Mouse (Mus musculus) E14TG2a.4 (cell line): ENCODE measurements around the gene Nppa.
"Not testable (repeated sequence)": the region's sequence is repeated elsewhere in the genome, so short reads cannot be mapped to it uniquely, and the experiment has no call there.

Source experiments
- H3K27me3 ChIP-seq: 2 replicates; pipeline ENCODE4 v1.6.1; 2014; ENCODE audit warnings: low read length, control low read depth; ENCODE audit not compliant: insufficient read depth
- H3K36me3 ChIP-seq: 2 replicates; pipeline ENCODE4 v1.6.1; 2014; ENCODE audit warnings: low read length, control low read depth; ENCODE audit not compliant: insufficient read depth
- H3K4me1 ChIP-seq: replicated peaks from 2 replicates; pipeline ENCODE4 v1.6.1; 2014; ENCODE audit warnings: low read depth, low read length, control low read depth
- H3K4me3 ChIP-seq: replicated peaks from 2 replicates; pipeline ENCODE4 v1.5.1; 2014; ENCODE audit warnings: mild to moderate bottlenecking, low read length
- H3K9me3 ChIP-seq: 2 replicates; pipeline ENCODE4 v1.6.1; 2014; ENCODE audit warnings: low read length, control low read depth
- CTCF ChIP-seq: conservative IDR thresholded peaks from 2 replicates; pipeline ENCODE4 v1.5.1; 2014; ENCODE audit warnings: low read length
- NANOG ChIP-seq: IDR thresholded peaks from 2 replicates; pipeline ENCODE4 v1.6.1; 2014; ENCODE audit warnings: borderline replicate concordance, low read length, mixed read lengths
- POU5F1 ChIP-seq: IDR thresholded peaks from 2 replicates; pipeline ENCODE4 v1.6.1; 2014; ENCODE audit warnings: low read length, borderline replicate concordance

The Nppa gene

GRCm38 (mm10) chr4:148039254-148040028, 38.9 kb downstream of the Nppa start:
- Histone ChIP-seq H3K4me1 (peaks cover 77% of the 10 kb centered on the region), H3K27me3 (no peaks in the 10 kb centered on the region), H3K4me3 (peak overlapping the region; percentile 93), H3K36me3 (peaks cover 37% of the 10 kb centered on the region), H3K9me3 (no peaks in the 10 kb centered on the region)
- TF ChIP-seq CTCF (no peak), POU5F1 (no peak), NANOG (no peak)

- Histone ChIP-seq H3K27me3 (no peaks in the 10 kb centered on the region), H3K9me3 (no peaks in the 10 kb centered on the region), H3K4me3 (peak overlapping the region; percentile 93), H3K4me1 (peaks cover 69% of the 10 kb centered on the region), H3K36me3 (peaks cover 41% of the 10 kb centered on the region)
- TF ChIP-seq NANOG = no peak
- no peak for TF ChIP-seq POU5F1
- TF ChIP-seq CTCF = no peak
These were observed 39.7 kb downstream of the Nppa start for GRCm38 (mm10) chr4:148040029-148040830.

DNA sequence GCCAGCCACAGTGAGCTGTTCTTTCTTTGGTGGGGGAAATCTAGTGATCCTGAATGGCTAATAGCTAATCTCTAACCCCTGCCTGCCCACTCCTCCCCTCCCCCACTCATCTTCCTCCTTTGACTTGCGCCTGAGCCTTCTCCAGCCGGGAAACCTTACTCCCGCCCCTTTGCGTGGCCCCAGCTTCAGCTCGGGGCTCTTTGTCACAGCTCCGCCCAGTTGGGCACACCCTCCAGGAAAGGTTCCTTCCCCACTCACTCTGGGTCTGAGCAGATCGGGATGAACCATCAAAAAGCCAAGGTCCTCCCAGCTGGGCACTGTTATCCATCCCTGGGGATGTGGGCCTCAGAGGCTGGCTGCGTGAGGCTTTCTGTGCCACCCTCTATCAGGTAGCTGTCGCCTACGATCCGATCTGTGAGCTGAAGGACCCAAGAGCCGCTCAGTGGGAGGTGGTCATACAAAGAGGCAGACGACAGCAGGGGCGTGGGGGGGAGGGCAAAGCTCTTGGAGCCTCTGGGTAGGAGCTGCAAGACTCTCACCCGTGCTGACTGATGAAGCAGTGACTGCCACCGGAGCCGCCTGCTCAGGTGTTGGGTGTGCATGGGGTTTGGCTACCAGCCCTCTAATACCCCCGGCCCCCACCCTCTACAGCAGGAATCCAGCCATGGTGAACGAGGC, 40.5 kb downstream of the Nppa start:
- Histone ChIP-seq H3K27me3 (no peaks in the 10 kb centered on the region), H3K9me3 (no peaks in the 10 kb centered on the region), H3K4me3 (peak overlapping the region; percentile 93), H3K36me3 (peaks cover 50% of the 10 kb centered on the region), H3K4me1 (peaks cover 63% of the 10 kb centered on the region)
- TF ChIP-seq CTCF = no peak
- TF ChIP-seq POU5F1 = no peak
- TF ChIP-seq NANOG = no peak

GRCm38 (mm10) chr4:148041611-148042191, 41.2 kb downstream of the Nppa start:
- Histone ChIP-seq H3K4me3 (peak overlapping the region; percentile 93), H3K27me3 (no peaks in the 10 kb centered on the region), H3K9me3 (no peaks in the 10 kb centered on the region), H3K4me1 (peaks cover 59% of the 10 kb centered on the region), H3K36me3 (peaks cover 55% of the 10 kb centered on the region)
- TF ChIP-seq CTCF = no peak
- TF ChIP-seq NANOG = no peak
- TF ChIP-seq POU5F1 = no peak

GRCm38 (mm10) chr4:148043327-148043726, 42.8 kb downstream of the Nppa start:
- H3K4me1 ChIP-seq = peaks cover 52% of the 10 kb centered on the region
- H3K9me3 ChIP-seq, H3K27me3 ChIP-seq, H3K4me3 ChIP-seq: not testable (repeated sequence)
- H3K36me3 ChIP-seq = peaks cover 63% of the 10 kb centered on the region

DNA sequence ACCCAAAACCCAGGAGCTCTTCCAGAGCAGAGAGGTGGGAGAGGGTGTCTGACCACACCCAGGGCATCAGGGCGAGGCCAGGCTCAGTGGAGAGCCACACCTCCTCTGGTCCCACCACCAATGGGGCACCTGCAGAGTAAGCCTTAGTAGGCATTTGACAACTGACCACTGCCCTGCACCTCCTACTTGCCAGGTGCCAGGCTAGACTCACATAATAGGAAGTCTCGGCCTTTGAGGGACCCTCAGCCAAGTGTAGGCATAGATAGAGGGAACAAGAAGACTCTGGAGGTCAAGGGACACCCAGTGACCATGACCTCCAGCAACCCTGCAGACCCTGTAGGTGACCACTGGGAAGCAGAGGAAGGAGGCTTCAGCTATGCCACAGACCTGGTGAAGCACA, 43.6 kb downstream of the Nppa start:
- no peak overlapping the region for H3K4me3 ChIP-seq
- TF ChIP-seq NANOG (no peak), CTCF (no peak), POU5F1 (no peak)
- no peaks in the 10 kb centered on the region for H3K27me3 ChIP-seq
- H3K9me3 ChIP-seq = no peaks in the 10 kb centered on the region
- H3K4me1 ChIP-seq = peaks cover 53% of the 10 kb centered on the region
- H3K36me3 ChIP-seq = peaks cover 71% of the 10 kb centered on the region

GRCm38 (mm10) chr4:148046450-148047031, 46.0 kb downstream of the Nppa start:
- TF ChIP-seq POU5F1 (no peak), NANOG (no peak), CTCF (no peak)
- Histone ChIP-seq H3K36me3 (peaks cover 95% of the 10 kb centered on the region), H3K4me3 (no peak overlapping the region)

DNA sequence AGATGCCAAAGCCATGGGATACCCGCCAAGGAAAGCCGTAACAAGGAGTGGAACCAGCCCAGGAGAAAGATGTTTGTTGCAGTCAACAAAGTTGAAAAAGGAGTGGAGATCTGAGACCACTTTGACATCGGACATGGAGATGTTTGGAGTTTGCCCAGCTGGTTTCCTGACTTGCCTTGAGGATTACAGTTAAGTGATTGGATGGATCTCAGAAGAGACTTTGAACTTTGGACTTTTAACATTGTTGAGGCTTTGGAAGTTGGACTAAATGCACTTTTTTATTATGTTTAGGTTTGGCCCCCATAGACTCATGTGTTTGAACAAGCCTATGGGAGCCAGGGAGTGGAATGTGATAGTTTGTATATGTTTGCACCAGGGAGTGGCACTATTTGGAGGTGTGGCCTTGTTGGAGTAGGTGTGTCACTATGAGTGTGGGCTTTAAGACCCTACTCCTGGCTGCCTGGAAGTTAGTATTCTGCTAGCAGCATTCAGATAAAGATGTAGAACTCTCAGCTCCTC, 49.9 kb downstream of the Nppa start:
- H3K27me3 ChIP-seq, H3K4me3 ChIP-seq, H3K9me3 ChIP-seq: not testable (repeated sequence)
- H3K36me3 ChIP-seq = peaks cover 99% of the 10 kb centered on the region
- peaks cover 37% of the 10 kb centered on the region for H3K4me1 ChIP-seq

More at GRCm38 (mm10) chr4:148046450-148047031, 46.0 kb downstream of the Nppa start:
- peaks cover 47% of the 10 kb centered on the region for H3K4me1 ChIP-seq
- no peaks in the 10 kb centered on the region for H3K27me3 ChIP-seq
- H3K9me3 ChIP-seq = no peaks in the 10 kb centered on the region
